Mouse (Mus musculus) 3134 (cell line): Measurements from ENCODE around the gene Cdc14b.

Experiments
- DNase-seq: peaks from one replicate; pipeline ENCODE4 v3.0.0-alpha.2; 2011; ENCODE audit warnings: low spot score; ENCODE audit not compliant: insufficient read length; ENCODE audit errors: extremely low read depth

Cdc14b gene

DNA sequence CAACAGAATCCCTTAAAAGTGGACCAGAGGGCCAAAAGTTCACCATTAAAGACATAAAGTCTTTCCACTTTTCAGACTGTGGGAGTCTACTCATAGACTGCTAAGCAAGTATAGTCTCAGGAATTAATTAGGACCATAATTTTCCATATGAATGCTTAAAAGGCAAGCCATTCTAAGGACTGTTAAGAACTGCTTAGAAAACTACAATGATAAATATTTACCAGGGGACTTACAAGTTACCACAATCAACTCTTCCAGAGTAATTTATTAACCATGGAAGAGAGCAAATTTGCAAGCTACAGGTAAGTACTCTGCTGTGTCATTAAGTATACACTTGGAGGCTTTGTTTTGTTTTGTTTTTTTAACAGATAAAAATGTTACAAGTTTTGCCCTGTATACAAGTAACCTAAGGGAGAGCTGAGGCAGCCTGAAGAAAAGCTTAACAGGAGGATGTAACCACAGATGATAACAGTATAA, 37.4 kb downstream of the Cdc14b start:
- no peak for DNase-seq

DNA sequence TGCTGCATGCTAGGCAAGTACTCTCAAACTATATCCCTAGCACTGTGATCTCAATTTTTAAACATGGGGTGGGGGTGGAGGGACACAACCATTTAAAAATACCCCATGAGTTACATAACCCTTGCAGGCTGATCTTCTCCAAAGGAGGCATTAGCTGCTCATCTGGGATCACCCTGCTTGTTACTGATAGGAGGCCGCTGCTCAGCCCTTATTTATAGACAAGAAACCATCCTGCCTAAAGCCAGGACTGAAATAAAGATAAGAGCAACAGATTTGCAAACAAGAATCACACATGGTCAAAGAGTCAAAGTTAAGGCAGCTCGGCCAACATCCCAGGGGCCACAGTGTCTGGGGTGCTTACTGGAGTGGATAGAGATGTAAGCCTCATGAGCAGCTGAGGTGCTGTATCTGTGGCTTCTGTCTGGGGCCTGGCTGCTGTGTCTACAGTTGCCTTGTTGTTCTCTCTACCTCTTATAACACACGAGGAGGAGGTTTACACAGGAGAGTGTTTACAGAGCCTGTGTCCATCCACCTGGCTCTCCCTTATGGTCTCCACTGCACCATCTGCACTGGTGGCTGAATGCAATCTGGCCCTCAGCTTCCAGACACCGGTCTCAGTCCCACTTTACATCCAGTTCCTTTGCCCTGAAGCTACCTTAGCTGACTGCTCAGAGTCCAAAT, 38.0 kb downstream of the Cdc14b start:
- DNase-seq = no peak

GRCm38 (mm10) chr13:64235777-64236176, 39.3 kb downstream of the Cdc14b start:
- DNase-seq = no peak

- no peak for DNase-seq
Observed at GRCm38 (mm10) chr13:64235062-64235715, 39.9 kb downstream of the Cdc14b start.

DNA sequence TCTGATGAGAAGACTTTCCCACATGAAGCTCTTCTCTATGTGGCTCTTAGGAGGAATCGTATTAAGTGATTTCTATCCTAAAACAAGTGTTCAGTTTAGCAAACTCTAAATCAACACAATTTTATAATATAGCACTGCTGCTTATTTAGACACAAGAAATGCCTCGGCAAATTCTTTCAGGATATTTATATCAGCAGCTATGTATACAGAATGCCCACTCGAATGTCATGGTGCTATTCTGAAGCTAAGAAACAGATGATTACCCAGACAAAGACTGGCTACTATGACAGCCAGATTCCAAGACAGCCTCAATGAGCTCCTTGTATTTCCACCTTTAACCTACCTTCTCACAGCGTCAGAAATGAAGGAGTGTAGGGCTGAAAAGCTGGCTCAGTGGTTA, 42.0 kb downstream of the Cdc14b start:
- no peak for DNase-seq

DNA sequence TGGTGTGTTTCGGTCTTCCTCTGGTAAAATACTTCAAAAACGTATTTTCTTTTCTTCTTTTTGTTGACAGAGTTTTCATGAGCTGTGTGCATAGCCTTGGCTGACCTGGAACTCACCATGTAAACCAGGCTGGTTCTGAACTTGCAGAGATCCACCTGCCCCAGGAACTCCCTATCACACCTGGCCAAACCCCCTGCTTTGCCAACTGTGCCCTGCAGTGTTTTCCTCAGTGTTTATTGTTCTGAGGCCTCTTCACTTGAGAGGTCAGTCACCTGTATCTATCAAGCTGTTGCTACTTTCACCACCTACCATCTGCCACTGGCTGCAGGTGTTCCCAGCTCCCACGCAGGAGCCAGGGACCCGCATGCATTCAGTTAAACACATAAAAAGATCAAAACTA, 48.4 kb downstream of the Cdc14b start:
- no peak for DNase-seq

DNA sequence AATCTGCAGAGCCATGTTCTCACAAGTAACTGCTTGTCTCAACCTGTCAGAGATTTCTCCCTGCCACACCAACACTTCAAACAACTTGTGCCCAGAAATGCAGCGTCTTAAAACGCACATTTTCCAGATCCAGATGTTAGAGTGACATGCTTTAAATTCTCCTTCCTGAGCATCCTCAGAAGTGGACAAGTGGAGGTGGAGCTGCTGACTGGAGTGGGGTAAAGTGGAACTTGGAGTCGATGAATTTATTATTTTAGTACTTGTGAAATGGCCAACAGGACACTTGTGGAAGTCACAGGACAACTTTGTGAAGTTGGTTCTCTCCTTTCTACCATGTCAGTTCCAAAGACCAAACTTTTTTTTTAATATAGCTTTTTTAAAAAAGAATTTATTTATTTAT, 49.4 kb downstream of the Cdc14b start:
- no peak for DNase-seq

DNA sequence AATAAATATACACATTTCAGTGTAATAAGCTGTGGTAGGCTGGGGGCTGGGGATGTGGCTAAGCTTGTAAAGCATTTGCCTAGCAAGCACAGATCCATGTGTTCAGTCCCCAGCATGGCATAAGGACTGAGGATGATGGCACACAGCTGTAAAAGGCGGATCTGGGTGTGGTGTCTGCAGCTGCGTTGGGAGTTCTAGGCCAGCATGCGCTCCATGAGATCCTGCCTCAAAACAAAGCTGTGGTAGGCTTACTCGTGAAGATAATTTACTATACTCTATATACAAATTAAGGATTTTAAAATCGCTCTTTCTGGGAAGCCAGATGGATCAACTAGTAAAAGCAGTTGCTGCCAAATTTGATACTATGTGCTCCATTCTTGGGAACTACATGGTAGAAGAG, 60.2 kb downstream of the Cdc14b start:
- DNase-seq = no peak

- DNase-seq = no peak
Observed at GRCm38 (mm10) chr13:64211995-64212603, 63.0 kb downstream of the Cdc14b start.

GRCm38 (mm10) chr13:64208146-64208545, 66.9 kb downstream of the Cdc14b start:
- no peak for DNase-seq

DNA sequence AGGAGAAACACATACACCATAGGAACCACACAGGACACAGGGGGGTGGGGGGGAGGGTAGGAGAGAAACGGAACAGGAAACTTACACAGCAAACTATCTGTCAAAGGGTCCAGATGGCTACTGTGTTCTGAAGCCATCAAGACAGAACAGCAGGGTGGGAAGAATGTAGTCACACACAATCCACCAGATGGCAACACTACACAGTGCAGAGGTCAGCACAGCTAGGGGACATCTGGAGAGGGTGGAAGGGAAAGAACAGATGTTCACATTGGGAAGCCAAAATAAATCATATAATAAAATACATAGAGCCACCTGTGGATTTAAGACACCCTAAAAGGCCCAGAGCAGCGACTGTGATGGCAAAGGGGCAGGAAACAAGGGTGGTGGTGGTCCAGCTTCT, 69.9 kb downstream of the Cdc14b start:
- no peak for DNase-seq

GRCm38 (mm10) chr13:64204726-64205125, 70.4 kb downstream of the Cdc14b start:
- no peak for DNase-seq

GRCm38 (mm10) chr13:64200911-64201310, 74.2 kb downstream of the Cdc14b start:
- no peak for DNase-seq

DNA sequence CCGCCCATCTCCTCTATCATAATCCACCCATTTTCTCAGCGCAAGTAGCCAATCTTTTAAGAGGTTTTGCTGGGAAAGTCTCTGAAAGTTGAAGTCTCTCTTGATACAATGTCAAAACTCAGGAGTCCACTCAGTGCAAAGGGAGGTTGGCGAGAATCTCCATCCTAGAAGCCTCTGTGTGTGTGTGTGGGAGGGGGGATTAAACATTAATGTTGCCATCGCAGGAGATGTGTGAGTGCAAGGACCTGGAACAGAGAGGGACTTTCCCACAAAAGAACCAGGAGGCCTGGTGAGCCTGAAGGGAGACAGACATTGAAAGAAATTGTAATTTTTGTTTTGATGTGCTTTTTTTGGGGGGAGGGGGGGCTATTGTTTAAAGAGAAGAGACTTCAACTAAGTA, 76.8 kb downstream of the Cdc14b start:
- no peak for DNase-seq

DNA sequence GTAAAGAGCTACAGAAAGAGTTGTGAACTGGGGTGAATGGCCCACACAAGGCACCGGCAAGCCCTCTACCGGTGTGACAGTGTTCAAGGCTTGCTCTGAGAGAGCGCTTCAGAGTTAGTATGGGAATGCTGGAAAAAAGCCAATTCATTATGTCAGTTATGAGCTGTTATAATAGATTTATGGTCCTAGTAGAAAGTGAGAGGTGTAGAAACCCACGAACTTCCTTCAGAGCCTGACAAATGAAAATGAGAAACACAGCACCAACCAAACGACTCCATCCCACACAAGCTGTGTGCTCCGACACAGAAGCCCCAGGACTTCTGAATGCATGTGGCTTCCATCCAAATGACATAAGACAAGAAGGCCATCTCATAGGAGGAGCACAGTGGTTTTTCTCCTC, 77.2 kb downstream of the Cdc14b start:
- no peak for DNase-seq

- DNase-seq = no peak
Observed at GRCm38 (mm10) chr13:64187065-64187464, 88.0 kb downstream of the Cdc14b start.

- no peak for DNase-seq
Observed at GRCm38 (mm10) chr13:64186516-64186915, 88.6 kb downstream of the Cdc14b start.

GRCm38 (mm10) chr13:64185586-64185985, 89.5 kb downstream of the Cdc14b start:
- DNase-seq = no peak

DNA sequence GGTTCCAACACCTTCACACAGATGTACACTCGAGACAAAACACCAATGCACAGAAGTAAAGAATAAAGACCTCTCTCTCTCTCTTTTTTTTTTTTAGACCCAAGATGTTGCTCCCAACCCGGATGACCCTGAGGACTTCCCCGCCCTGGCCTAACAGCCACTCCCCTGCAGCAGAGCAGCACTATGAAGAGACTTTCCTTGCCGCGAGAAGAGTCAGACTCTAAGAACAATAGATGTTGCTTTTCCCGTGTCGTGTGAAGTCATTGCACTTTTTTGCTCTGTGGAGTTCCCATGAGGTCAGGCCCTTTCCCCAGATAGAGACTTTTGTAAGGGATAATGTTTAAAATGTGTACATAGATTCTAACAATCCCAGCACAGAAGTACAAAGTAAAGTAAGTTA, 89.9 kb downstream of the Cdc14b start:
- DNase-seq = no peak

DNA sequence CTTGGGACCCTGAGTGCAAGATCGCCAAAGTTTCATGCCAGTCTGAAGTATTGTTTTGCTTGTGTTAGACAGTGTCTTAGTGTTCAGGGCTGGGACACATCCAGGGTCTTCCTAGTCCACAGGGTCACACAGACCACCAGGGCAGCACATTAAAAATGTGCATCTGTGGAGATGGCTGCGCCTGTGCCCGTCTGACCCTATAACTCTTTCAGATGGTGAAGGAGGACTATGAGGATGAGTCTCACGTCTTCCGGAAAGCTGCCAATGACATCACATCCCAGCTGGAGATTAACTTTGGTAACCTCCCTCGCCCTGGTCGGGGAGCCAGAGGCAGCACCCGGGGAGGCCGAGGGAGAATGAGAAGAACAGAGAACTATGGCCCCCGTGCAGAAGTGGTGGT, 90.7 kb downstream of the Cdc14b start:
- no peak for DNase-seq

DNA sequence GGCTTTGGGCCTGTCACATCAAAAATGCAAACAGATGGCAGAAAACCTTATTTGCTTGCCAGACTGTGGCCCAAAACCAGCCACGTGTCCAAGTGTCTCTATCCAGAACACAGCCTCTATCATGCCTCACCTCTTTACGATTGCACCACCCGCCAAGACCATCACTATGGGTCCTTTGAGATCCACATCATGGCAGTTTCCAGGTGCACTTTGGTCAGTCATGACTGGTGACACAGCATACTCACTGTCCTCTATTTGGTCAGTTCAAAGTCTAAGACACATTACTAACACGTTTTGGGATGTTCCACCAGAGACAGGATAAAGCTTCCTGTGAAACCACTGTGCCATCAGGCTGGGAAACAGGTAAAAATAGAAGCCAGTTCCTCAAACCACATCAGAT, 91.5 kb downstream of the Cdc14b start:
- DNase-seq = no peak

DNA sequence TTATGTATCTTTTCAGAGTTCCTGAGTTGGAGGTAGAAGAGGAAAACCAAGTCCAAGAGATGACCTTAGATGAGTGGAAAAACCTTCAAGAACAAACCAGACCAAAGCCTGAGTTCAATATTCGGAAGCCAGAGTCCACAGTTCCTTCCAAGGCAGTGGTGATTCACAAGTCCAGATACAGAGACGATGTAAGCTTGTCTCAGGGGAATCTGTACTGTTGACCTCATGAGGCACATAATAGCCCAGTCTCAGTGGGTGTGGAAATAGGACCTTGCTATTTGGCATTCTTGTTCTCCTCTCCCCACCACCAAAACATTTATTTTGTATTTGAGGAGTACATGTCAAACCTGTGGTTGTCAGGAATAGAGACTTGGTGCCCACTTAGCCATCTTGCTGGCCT, 93.0 kb downstream of the Cdc14b start:
- DNase-seq = no peak
